Mouse (Mus musculus): ENCODE measurements at regions not wholly inside any gene's neighbourhood (a gene's known extent, or its start where the extent isn't known, plus 50 kb on each side); places are given as distances from the start of the nearest gene placed in this dataset.
A peak's percentile ranks its signal among the peaks of the same experiment; 100 is the strongest.

DNA sequence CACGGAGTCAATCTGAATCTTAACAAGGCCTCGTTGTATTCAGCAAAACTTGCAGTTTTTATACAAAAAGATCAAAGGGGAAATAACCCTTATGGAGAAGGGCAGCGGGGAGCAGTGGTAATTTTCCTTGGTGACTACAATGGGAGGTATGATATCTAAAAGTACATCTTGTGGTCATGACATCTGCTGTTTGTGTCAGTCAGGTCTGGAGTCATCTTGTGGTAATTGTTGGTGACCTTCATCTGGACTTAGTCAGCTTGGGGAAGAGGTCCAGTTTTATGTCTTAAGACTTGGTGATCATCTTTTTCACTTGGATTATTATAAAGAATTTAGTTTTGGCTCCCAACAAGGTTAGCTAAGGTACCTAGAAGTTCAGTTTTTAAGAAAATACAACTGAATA is 250.5 kb upstream of the Gria4 start:
- no peak overlapping the region for H3K4me3 ChIP-seq
- H3K4me2 ChIP-seq (ENCODE audit: low read depth), result peak overlapping the region; percentile 23
- TF ChIP-seq MYOD1 (IDR thresholded peaks at IDR 0.05; ENCODE audit: control insufficient read depth in 1 of 3, insufficient read length in 2 of 3, low read depth in 2 of 3) (peak; percentile 57 to 76 (median 73)), E2F4 (IDR thresholded peaks at IDR 0.05; ENCODE audit: insufficient read depth) (no peak)
- H3K79me2 ChIP-seq (ENCODE audit: control insufficient read depth, insufficient read depth), result no peaks in the 10 kb centered on the region
- H3ac ChIP-seq (ENCODE audit: control insufficient read depth, insufficient read length), result no peak overlapping the region
- H3K27me3 ChIP-seq (ENCODE audit: control insufficient read depth, insufficient read depth, insufficient read length), result no peaks in the 10 kb centered on the region
- H3K36me3 ChIP-seq (ENCODE audit: control insufficient read depth, insufficient read depth), result no peaks in the 10 kb centered on the region

DNA sequence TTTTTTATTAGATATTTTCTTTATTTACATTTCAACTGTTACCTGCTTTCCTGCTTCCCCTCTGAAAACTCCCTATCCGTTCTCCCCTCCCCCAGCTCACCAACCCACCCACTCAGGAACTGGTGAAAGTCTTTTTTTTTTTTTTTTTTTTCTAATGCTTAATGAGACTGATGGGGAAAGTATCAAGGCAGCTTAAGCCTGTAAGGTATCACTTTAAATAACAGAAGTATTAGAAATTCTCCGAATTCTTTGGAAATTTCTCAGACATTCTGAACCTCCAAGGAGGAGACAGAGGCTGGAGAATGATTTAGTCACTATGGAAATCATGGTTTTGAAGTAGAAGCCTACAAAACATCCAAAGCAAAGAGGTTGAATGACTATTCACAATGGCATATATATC is 248.8 kb upstream of the Casp1 start:
- TF ChIP-seq TCF12 (IDR thresholded peaks at IDR 0.05; ENCODE audit: insufficient read depth, poor library complexity, severe bottlenecking), result no peak
- TF ChIP-seq REST (IDR thresholded peaks at IDR 0.05; ENCODE audit: insufficient read depth, insufficient read length), result no peak
- no peak for TF ChIP-seq E2F4 (IDR thresholded peaks at IDR 0.05; ENCODE audit: insufficient read depth)
- no peak for TF ChIP-seq MYOG (IDR thresholded peaks at IDR 0.05; ENCODE audit: control insufficient read depth in 1 of 3, insufficient read depth in 1 of 3, insufficient read length in 2 of 3, low read depth in 2 of 3)
- TF ChIP-seq MYOD1 (IDR thresholded peaks at IDR 0.05; ENCODE audit: control insufficient read depth in 1 of 3, insufficient read length in 2 of 3, low read depth in 2 of 3), result no peak
- no peak for TF ChIP-seq MAX (IDR thresholded peaks at IDR 0.05; ENCODE audit: low read depth)
- TF ChIP-seq TCF3 (IDR thresholded peaks at IDR 0.05; ENCODE audit: insufficient read length, low read depth), result no peak
- TF ChIP-seq POLR2A (IDR thresholded peaks at IDR 0.05; ENCODE audit: insufficient read length, low read depth), result no peak
- TF ChIP-seq POLR2AphosphoS2 (IDR thresholded peaks at IDR 0.05; ENCODE audit: insufficient read length, low read depth), result no peak
- no peak for TF ChIP-seq USF1 (IDR thresholded peaks at IDR 0.05; ENCODE audit: low read depth)
- TF ChIP-seq CEBPB (IDR thresholded peaks at IDR 0.05; ENCODE audit: insufficient read depth, poor library complexity, severe bottlenecking), result no peak
- TF ChIP-seq SRF (IDR thresholded peaks at IDR 0.05; ENCODE audit: control insufficient read depth, insufficient read length, low read depth), result no peak
- Histone ChIP-seq H3K27me3 (ENCODE audit: control insufficient read depth, insufficient read depth, insufficient read length) (no peaks in the 10 kb centered on the region), H3K79me2 (ENCODE audit: control insufficient read depth, insufficient read depth) (no peaks in the 10 kb centered on the region), H3K4me2 (ENCODE audit: low read depth) (no peak overlapping the region), H3K36me3 (ENCODE audit: control insufficient read depth, insufficient read depth) (no peaks in the 10 kb centered on the region), H3ac (ENCODE audit: control insufficient read depth, insufficient read length) (no peak overlapping the region), H3K4me3 (no peak overlapping the region)
